Mouse (Mus musculus) kidney, adult 2 months (tissue): ENCODE results near the gene Ipo11.

Experiments used
- CTCF ChIP-seq: fragments of 200-500 bp; conservative IDR thresholded peaks from 2 replicates; pipeline ENCODE4 v1.5.1; 2011; ENCODE audit warnings: low read depth, mild to moderate bottlenecking, control low read depth, low read length, moderate library complexity, mixed read lengths; ENCODE audit not compliant: insufficient read depth, insufficient read length
- POLR2A ChIP-seq: fragments of 200-500 bp; IDR thresholded peaks from one replicate; pipeline ENCODE4 v1.6.1; 2011; ENCODE audit warnings: low read depth, low read length, control low read depth

GRCm38 (mm10) chr13:106935871-106936255 lies 895 bp downstream of the Ipo11 start:
- TF ChIP-seq CTCF (no peak), POLR2A (no peak)
